Mouse (Mus musculus): ENCODE measurements around the gene Fgfr2. TPM values are rescaled to one million over a fixed set of nuclear protein-coding genes. Genes with fewer than 3 reads are reported as not detected.

Gene Fgfr2
- polyA plus RNA-seq, 1 experiment from 2014 or later, result 110 TPM

DNA sequence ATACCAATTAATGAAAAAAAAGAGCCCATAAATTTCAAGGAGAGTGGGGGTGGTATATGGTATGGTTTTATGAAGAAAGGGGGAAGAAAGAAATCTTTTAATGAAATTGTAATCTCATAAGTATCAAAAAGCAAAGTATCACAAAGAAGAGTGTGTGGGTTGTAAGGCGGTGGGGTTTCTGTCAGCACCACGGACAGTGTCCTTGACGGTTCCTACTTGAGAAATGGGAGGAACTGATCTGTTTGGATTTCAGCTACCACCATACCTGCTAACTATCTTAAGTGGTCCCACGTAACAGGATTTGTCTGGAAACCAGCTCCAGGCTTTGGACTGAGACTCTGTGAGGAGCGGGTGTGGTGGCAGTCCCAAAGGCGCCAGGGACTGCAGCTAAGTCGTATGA is 1205.8 kb downstream of the Fgfr2 start:
- no peaks in the 10 kb centered on the region for H3K27me3 ChIP-seq (replicated peaks; ENCODE audit: insufficient read depth, low read length)
- no peak overlapping the region for H3K27ac ChIP-seq (ENCODE audit: low read length)
- no peak overlapping the region for H3K4me3 ChIP-seq (ENCODE audit: low read depth, low read length)
- no peak for DNase-seq (ENCODE audit: low spot score)
- no peak overlapping the region for H3K9ac ChIP-seq (replicated peaks; ENCODE audit: low read depth)
- no peak for ATAC-seq
- no peaks in the 10 kb centered on the region for H3K36me3 ChIP-seq (ENCODE audit: insufficient read depth, low read length)
- TF ChIP-seq CTCF (IDR thresholded peaks at IDR 0.05), result no peak
- no peak for TF ChIP-seq EP300 (IDR thresholded peaks at IDR 0.05)
- WGBS, result 40% methylated on average over 7 of the region's 7 CpGs
- H3K4me1 ChIP-seq (ENCODE audit: insufficient read depth, low read depth, low read length), result no peaks in the 10 kb centered on the region
- H3K9me3 ChIP-seq (ENCODE audit: low read length), result no peaks in the 10 kb centered on the region
- no peak overlapping the region for H3K4me2 ChIP-seq (replicated peaks; ENCODE audit: low read depth, low read length)

- Histone ChIP-seq H3K27me3 (replicated peaks; ENCODE audit: insufficient read depth, low read length) (no peaks in the 10 kb centered on the region), H3K36me3 (ENCODE audit: insufficient read depth, low read length) (no peaks in the 10 kb centered on the region), H3K9me3 (ENCODE audit: low read length) (no peaks in the 10 kb centered on the region), H3K27ac (ENCODE audit: low read length) (no peak overlapping the region), H3K9ac (replicated peaks; ENCODE audit: low read depth) (no peak overlapping the region), H3K4me2 (replicated peaks; ENCODE audit: low read depth, low read length) (no peak overlapping the region), H3K4me1 (ENCODE audit: insufficient read depth, low read depth, low read length) (no peaks in the 10 kb centered on the region), H3K4me3 (ENCODE audit: low read depth, low read length) (no peak overlapping the region)
- WGBS, result 37% methylated on average over 4 of the region's 4 CpGs
- TF ChIP-seq EP300 (IDR thresholded peaks at IDR 0.05), result no peak
- no peak for TF ChIP-seq CTCF (IDR thresholded peaks at IDR 0.05)
- ATAC-seq (no peak), DNase-seq (ENCODE audit: low spot score) (no peak)
These were observed 1213.5 kb downstream of the Fgfr2 start for GRCm38 (mm10) chr7:131909611-131910010.

DNA sequence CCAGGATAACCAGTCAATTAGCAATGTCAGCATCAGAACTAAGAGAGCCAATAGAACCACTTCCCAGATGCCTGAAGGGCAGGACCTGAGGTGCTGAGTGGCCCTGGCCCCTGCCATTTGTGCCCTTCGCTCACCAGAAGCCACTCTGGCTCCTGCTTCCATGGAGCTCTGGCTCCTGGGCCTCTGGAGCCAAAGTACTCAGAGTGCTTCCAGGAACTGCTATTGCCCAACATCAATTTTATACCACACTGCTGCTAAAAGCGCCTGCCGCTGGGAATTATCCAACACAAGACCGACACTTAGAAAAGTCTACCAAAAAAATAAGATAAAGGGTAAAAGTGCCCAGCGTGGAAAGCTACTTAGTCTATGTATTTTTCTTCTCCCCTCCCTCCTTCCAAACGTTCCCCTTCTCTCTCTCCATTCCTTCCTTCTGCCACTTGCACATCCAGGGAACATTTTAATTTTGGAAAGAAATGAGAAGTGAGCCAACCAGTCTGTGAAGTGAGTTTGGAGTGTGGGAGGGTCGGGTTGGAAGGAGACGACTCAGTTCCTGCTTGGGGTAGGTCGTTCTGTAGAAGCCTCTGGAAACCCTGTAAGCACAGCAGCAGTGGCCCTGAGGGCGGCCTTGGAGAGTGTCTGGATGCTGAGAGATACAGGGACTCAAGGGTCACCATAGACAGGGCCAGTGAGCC is 1216.5 kb downstream of the Fgfr2 start:
- Histone ChIP-seq H3K36me3 (ENCODE audit: insufficient read depth, low read length) (no peaks in the 10 kb centered on the region), H3K4me2 (replicated peaks; ENCODE audit: low read depth, low read length) (no peak overlapping the region), H3K27ac (ENCODE audit: low read length) (no peak overlapping the region), H3K4me1 (ENCODE audit: insufficient read depth, low read depth, low read length) (no peaks in the 10 kb centered on the region), H3K9me3 (ENCODE audit: low read length) (no peaks in the 10 kb centered on the region), H3K9ac (replicated peaks; ENCODE audit: low read depth) (no peak overlapping the region), H3K27me3 (replicated peaks; ENCODE audit: insufficient read depth, low read length) (no peaks in the 10 kb centered on the region), H3K4me3 (ENCODE audit: low read depth, low read length) (no peak overlapping the region)
- 58% methylated on average over 10 of the region's 10 CpGs for WGBS
- no peak for DNase-seq (ENCODE audit: low spot score)
- no peak for ATAC-seq
- TF ChIP-seq CTCF (IDR thresholded peaks at IDR 0.05), result no peak
- no peak for TF ChIP-seq EP300 (IDR thresholded peaks at IDR 0.05)

GRCm38 (mm10) chr7:131899356-131899755 is 1223.8 kb downstream of the Fgfr2 start:
- TF ChIP-seq EP300 (IDR thresholded peaks at IDR 0.05) (no peak), CTCF (IDR thresholded peaks at IDR 0.05) (peak; percentile 76)
- Histone ChIP-seq H3K9me3 (ENCODE audit: low read length) (no peaks in the 10 kb centered on the region), H3K4me3 (ENCODE audit: low read depth, low read length) (no peak overlapping the region), H3K9ac (replicated peaks; ENCODE audit: low read depth) (no peak overlapping the region), H3K4me1 (ENCODE audit: insufficient read depth, low read depth, low read length) (no peaks in the 10 kb centered on the region), H3K4me2 (replicated peaks; ENCODE audit: low read depth, low read length) (no peak overlapping the region), H3K27ac (ENCODE audit: low read length) (no peak overlapping the region), H3K27me3 (replicated peaks; ENCODE audit: insufficient read depth, low read length) (no peaks in the 10 kb centered on the region), H3K36me3 (ENCODE audit: insufficient read depth, low read length) (no peaks in the 10 kb centered on the region)
- 5% methylated on average over 2 of the region's 2 CpGs for WGBS
- DNase-seq (ENCODE audit: low spot score), result peak; percentile 89
- no peak for ATAC-seq

- no peaks in the 10 kb centered on the region for H3K36me3 ChIP-seq (ENCODE audit: insufficient read depth, low read length)
- H3K27me3 ChIP-seq (replicated peaks; ENCODE audit: insufficient read depth, low read length), result no peaks in the 10 kb centered on the region
- no peak overlapping the region for H3K9ac ChIP-seq (replicated peaks; ENCODE audit: low read depth)
- no peak for ATAC-seq
- WGBS, result 13% methylated on average over 4 of the region's 4 CpGs
- H3K9me3 ChIP-seq (ENCODE audit: low read length), result no peaks in the 10 kb centered on the region
- H3K4me1 ChIP-seq (ENCODE audit: insufficient read depth, low read depth, low read length), result no peaks in the 10 kb centered on the region
- H3K27ac ChIP-seq (ENCODE audit: low read length), result no peak overlapping the region
- no peak overlapping the region for H3K4me3 ChIP-seq (ENCODE audit: low read depth, low read length)
- TF ChIP-seq CTCF (IDR thresholded peaks at IDR 0.05) (peak; percentile 52), EP300 (IDR thresholded peaks at IDR 0.05) (no peak)
- DNase-seq (ENCODE audit: low spot score), result peak; percentile 16
- H3K4me2 ChIP-seq (replicated peaks; ENCODE audit: low read depth, low read length), result no peak overlapping the region
These were observed 1225.9 kb downstream of the Fgfr2 start for GRCm38 (mm10) chr7:131897282-131897681.

GRCm38 (mm10) chr7:131882824-131883223 is 1240.3 kb downstream of the Fgfr2 start:
- Histone ChIP-seq H3K4me3 (ENCODE audit: low read depth, low read length) (no peak overlapping the region), H3K4me1 (ENCODE audit: insufficient read depth, low read depth, low read length) (peaks cover 6% of the 10 kb centered on the region; the same call in 1 of the 2 replicates), H3K27me3 (replicated peaks; ENCODE audit: insufficient read depth, low read length) (no peaks in the 10 kb centered on the region), H3K9ac (replicated peaks; ENCODE audit: low read depth) (no peak overlapping the region), H3K27ac (ENCODE audit: low read length) (no peak overlapping the region), H3K4me2 (replicated peaks; ENCODE audit: low read depth, low read length) (no peak overlapping the region; the same call in 1 of the 2 replicates), H3K36me3 (ENCODE audit: insufficient read depth, low read length) (no peaks in the 10 kb centered on the region), H3K9me3 (ENCODE audit: low read length) (no peaks in the 10 kb centered on the region)
- ATAC-seq, result peak; percentile 45
- TF ChIP-seq CTCF (IDR thresholded peaks at IDR 0.05) (no peak), EP300 (IDR thresholded peaks at IDR 0.05) (no peak)
- peak; percentile 45 for DNase-seq (ENCODE audit: low spot score)
- 47% methylated on average over 6 of the region's 6 CpGs for WGBS
